Mouse (Mus musculus) kidney, postnatal 36 days (tissue): ENCODE results near the gene Heg1.

Experiments
- DNase-seq, 2 experiments: peaks; one replicate each; pipeline ENCODE4 v3.0.0; 2021 to 2022; ENCODE audit warnings: mixed read lengths in 2 of 2

Gene Heg1

DNA sequence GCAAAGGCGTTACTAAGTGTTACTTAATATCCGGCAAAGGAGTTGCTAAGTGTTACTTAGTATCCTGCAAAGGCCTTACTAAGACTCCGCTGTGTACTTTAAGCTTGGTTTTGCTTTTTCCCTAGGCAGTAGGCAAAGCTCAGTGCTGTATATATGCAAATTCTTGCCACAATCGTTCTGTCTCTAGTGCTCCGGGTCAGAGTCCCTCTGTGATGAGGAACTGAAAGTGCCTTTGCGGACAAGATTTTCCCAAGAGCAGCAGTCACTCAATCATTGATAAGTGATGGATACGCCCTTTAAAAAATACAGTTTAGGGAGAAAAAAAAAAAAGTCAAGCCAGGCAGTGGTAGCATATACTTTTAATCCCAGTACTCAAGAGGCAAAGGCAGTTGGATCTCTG, 61.3 kb downstream of the Heg1 start:
- no peak for DNase-seq

DNA sequence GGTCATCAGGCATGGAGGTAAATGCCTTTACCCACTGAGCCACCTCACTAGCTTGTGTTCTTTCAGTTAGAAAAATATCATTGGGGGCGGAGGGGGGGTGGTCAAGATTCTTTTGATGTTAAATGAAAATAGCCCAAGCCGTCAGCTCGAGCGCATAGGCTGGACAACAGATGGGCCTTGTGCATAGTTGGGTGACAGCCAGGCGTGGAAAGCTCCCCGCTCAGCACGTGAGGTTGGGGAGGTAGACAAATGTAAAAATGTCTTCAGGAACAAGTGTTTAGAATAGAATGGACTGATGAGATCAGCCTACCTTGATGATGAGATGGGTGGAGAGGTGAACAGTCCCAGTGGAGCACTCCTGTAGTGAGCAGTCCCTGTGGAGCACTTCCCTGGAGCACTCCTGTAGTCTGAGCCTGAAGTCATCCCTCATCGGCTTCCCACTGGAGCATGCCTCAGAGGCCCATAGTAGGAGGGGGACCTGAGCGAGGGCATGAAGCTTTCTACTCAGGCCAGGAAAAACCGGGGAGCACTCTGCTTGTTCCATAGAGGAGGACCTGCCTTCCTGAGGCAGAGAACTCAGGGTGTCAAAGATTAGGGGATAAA, 62.0 kb downstream of the Heg1 start:
- no peak for DNase-seq

DNA sequence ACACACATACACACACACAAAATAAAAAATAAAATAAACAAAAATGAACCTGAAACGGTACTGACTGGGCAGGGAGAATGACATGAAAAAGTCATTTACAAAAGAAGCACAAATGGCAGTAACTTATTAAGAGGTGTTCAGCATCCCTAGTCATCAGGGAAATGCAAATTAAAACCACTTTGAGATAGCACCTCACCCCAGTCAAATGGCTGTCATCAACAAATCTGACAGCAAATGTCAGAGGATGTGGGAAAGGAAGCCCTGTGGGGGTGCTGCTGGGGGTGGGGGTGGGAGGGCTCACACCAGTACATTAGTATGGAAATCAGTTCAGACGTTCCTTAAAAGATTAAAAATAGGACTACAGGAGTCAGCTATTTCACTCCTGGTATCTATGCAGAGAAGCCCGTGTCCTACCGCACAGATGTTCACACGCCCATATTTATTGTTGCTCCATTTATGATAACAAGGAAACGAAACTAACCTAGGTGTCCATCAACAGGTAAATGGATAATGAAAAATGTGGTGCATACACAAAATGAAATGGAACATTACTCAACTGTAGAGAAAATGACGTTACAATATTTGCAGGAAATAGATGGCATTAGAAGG, 63.3 kb downstream of the Heg1 start:
- DNase-seq, result no peak

DNA sequence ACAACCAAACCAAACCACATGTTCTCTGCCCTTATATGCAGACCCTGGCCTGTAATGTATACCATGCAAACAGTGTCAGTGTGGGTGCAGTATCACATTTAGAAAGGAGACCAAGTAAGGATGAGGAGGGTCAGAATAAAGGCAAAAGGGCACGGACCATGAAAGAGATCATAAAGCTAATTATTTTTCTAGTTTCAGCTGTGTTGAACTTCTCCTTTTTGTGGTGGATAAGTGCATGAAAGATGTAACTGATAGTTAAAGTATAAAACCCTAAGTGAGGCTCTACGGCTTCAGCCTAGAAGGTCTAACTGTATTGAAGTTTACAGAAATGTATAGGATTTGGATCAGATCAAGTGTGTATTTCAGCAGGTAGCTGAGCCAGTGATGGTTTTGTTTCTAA, 63.8 kb downstream of the Heg1 start:
- no peak for DNase-seq

DNA sequence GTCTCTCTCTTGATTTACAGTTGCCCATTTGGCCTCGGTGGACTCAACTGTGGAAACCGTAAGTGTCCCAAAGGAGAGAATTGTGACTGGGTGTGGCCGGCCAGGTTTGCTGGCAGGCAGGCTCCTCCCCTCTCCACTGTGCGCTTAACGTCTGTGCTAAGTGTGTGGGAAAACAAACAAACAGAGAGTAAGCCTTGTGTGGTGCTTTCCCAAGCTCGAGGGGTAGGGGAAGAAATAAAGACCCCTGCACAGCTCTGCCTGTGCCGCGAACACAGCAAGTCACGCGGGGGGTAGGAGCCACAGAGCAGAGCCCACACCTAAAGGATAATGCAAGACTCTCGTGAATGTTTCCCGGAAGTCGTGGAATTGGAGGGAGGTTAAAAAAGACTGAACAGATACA, 67.0 kb downstream of the Heg1 start:
- DNase-seq, result no peak

DNA sequence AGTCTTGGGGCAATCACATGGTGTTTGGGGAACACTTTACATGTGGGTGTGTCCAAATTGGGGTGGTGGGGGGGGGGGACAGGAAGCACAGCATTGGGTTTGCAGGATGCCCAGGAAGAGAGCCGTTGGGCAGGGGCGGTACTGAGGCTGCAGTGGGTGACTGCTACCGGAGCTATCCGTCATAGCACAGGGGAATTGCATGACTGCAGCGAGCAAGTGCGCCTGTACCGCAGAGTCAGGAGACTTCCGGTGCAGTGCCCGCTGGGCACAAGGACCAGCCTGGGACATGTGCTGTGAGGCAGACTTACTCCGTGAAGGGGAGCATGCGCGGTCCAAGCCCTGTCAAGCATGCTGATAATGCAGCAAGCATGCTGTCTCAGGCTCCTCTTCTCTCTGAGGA, 67.4 kb downstream of the Heg1 start:
- DNase-seq, result peak in 1 of 2 experiments; percentile 16

DNA sequence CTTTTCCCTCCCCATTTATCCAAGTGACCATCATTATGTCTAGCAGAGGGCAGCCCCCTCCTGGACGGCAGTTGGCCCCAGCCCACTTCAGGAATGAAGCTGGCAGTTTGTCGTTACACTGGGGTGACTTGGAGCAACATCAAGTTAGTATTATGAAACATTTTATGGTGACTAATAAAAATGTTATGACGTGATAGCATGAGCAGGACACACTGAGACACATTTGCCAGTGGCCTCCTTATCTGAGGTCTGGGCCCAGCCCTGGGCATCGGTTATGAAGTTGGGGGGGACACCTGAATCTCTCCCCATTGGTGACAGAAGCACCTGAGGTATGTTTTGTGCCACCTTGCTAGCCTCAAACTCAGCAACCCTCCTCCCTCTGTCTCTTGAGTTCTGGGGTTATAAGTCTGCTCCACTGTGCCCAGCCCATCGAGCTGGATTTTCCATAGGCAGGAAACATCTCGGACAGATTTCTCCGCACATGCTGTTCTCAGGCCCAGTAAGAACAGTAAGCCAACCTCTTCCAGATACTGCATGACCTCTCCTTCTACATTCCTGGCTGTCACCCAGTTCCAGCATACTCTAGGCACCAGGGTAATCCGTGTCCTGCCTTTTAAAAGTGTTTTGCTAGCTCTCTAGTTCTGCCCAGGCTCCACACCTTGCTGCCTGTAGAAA, 68.9 kb downstream of the Heg1 start:
- DNase-seq, result no peak

DNA sequence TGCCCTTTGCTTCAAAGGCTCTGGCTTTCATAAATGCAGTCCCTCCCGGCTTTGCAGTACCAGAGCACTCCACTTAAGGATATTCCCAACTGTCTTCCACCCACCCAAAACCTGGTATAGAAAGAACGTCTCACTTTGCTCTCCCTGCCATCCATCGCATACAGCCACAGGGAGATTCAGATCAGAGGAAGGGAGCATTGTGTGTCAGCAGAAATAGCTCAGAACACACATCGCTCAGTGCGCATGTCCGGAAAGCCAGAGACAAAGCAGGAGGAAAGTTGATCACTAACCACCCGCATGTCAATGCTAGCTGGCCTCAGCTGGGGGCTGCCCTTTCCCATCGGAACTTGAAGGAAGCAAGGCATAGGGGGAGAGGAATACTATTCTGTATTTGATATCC, 71.1 kb downstream of the Heg1 start:
- DNase-seq, result peak in 1 of 2 experiments; percentile 26

DNA sequence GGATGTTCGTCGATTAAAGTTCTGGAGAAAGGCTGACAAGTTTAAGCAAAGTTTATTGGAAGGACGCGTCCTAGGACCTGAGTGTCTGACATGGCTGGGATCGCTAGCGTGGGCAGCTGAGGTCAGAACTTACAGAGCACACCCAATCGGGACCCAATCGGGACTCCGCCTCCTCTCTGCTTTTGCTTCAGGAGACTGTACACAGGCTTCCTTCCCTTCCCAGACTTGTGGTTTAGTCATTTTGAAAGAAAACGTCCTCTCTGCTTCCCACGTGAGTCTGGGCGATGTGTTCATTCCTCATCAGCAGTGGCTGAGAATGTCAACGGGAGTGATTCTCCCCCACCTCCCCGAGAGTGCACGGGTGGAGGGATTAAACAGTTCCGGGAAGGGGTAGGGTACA, 71.8 kb downstream of the Heg1 start:
- no peak for DNase-seq

DNA sequence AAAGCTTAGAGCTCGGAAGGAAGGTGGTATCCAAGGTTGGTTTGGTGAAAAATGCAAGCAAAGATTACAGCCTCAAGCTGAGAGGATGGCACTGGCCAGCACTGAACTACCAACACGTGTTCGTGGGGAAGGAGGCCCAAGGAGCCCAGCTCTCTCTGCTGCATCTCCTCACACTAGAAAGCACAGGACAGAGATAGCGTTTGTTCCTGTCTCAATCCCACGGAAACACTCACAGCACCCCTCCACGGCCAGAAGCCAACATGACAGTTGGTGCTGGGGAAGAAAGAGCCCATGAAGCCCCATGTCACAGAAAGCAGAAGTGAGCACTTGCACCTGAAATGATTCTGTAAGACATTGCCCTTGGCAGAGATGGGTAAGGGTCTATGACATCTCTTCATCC, 72.2 kb downstream of the Heg1 start:
- DNase-seq, result no peak

DNA sequence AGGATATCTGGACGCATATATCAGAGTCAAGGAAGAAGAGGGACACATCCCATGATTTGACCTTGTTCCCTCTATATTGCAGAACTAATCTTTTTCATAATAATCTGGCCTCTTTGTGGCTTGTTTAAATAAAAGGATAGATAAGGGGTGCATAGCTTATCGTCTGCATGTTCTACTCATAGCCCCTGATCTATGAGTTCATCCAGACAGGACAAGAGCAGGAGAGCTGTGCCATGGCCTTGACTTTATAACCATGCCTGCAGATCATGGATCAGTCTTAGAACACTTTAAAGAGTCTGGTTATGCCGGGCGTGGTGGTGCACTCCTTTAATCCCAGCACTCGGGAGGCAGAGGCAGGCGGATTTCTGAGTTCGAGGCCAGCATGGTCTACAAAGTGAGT, 75.0 kb downstream of the Heg1 start:
- DNase-seq, result no peak

DNA sequence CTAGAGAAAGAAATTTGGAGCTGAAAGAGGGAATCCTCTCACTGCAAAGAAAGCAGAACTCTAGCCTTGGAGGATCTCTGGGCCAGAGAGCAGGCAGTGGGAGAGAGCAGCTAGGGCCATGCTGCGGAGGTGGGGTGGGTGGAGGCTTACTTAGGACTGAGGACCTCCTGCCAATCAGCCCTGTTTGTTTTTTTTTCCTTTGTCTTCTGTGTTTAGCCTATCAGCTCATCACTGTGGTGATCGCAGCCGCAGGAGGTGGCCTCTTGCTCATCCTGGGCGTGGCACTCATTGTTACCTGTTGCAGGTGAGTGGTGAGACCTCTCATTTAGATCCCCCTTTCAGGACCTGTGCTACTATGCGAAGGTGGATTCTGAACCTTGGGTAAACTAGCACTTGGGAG, 76.4 kb downstream of the Heg1 start:
- no peak for DNase-seq

DNA sequence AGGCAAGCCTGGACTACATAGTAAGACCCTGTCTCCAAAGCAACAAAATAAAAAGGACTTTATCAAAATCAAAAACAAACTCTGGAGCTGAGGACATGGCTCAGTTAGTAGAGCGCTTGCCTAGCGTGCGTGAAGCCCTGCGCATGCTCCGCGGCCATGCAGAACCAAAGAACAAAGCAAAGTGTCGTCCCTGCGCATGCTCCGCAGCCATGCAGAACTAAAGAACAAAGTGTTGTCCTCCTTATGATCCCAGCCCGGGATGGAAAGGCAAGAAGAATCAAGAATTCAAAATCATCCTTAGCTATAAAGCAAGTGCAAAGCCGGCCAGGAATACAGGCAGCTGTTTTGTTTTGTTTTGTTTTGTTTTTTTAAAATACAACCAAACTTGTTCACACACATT, 76.8 kb downstream of the Heg1 start:
- peak in 1 of 2 experiments; percentile 53 for DNase-seq

DNA sequence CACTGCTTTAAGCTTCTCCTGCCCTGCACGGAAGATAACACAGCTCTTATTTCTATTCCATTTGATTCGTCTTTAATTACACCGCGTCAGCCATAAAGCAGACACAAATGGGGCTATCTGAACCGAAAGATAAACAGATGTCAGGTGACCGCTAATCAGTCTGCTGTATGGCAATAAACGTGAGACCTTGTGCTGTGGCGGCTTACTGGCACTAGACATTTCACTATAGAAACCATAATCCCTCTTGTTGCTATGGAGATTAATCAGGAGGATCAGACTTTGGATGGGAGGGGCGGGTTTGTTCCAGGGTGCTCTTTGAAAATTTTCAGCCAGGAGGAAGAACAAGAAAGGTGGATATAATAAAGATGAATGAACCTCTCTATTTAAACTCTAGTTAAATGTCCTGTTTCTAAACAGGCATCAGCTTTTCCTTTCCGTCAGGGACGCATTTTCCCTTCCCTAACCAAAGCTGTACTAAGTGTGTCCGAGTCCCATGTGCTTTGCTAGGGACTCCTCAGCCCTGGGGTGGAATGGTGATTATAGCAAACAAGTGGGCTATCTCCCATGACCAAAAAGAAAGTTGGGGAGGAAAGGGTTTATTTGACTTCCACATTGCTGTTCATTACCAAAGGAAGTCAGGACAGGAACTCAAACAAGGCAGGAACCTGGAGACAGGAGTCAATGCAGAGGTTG, 80.5 kb downstream of the Heg1 start:
- no peak for DNase-seq

DNA sequence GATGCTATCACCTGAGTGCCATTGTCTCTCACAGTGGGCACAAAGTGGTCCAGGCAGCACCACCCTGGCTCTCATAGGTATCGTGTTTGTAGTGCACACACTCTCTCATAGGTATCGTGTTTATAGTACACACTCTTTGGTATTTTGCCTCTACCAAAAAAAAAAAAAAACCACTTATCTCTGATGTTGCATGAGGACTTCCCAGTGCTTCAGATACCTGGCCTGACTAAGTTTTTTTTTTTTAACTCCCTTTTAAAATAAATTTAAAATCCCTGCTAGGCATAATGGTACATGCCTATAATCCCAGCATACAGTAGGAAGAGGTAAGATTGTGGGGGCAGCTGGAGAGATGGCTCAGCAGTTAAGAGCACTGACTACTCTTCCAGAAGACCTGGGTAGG, 81.3 kb downstream of the Heg1 start:
- no peak for DNase-seq

DNA sequence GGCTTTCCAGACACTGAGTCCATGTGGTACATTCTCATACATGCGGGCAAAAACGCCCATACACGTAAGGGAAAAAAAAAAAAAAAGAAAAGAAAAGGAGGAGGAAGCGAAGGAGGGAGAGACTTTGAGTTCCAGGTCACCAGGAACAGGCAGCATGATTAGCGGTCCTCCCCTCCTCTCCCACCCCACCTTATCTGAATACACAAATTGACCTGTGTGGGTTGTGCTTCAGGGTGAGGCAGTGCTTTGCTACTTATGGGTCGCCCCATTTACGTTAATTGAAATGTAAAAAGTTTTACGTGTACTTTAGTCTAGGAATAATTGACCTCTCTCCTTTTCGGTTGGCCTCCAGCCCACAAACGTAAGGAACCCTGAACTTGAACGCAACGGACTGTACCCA, 82.1 kb downstream of the Heg1 start:
- DNase-seq, result no peak

DNA sequence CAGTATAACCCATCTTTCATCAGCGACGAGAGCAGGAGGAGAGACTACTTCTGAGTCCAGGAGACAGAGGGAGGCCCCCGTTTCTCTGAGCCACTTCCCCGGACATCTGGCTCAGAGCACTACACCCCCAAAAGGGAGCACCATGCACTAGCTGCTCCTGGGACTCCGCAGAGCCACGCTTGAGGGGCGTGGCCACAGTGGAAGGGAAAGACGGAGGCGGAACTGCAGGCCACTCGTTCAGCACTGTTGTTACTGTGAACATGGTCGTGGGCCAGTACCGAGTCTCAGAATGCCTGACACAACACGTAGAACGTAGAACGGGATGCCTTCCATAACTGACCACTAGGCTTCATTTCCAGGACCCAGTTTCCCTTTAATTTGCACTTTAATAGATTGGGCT, 82.6 kb downstream of the Heg1 start:
- DNase-seq, result no peak

DNA sequence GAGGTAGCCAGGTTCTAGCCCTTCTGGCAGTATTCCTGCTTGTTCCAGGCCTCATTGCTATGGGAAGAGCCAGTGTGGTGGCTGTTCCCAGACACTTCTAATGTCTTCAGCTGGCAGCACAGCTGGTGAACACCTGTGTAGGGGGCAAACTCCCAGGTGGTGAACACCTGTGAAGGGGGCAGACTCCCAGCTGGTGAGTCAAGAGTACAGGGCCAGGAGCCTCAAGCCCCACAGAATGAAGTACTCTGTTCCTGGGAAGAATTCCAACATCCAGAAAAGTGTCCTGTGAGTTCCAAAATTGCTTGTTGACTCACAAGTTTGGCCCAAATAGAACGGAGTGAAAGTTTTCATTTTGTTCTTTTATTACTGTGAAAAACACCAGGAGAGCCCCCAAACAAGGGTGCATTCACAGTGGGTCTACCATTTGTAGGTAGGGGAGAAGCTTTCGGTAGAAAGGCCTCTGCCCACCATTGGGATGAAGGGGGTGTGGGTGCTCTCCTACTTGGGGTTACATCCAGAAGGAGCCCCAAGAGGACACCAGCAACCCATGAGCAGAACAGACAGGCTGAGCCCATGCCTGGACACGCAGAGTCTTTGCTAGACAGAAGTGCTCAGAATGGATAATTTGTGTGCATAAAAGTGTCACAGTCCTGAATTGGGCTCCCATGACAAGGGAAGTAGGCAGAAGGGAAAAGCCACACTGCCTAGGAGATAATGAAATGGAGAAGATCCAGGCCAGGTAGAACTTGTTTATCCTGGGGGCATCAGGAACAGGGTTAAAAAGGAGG, 84.5 kb downstream of the Heg1 start:
- DNase-seq, result no peak

DNA sequence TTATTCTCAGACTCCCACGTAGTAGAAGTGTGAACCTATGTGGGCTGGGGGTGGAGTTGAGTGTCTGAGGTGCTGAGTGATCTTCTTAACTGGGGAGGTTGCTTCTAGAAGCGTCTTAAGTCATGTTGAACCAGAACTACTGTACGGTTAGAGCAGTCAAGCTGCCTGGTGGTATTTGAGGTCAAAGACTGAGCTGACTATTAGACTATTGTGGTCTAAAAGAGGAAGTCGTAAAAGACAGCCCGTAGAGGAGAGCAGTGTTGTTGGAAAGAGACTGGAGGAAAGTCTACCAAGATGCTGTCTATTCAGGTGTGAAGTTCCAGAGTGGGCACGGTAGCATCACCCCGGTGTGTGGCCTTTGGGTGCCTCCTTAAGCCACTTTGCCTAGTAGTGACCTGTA, 85.7 kb downstream of the Heg1 start:
- no peak for DNase-seq

DNA sequence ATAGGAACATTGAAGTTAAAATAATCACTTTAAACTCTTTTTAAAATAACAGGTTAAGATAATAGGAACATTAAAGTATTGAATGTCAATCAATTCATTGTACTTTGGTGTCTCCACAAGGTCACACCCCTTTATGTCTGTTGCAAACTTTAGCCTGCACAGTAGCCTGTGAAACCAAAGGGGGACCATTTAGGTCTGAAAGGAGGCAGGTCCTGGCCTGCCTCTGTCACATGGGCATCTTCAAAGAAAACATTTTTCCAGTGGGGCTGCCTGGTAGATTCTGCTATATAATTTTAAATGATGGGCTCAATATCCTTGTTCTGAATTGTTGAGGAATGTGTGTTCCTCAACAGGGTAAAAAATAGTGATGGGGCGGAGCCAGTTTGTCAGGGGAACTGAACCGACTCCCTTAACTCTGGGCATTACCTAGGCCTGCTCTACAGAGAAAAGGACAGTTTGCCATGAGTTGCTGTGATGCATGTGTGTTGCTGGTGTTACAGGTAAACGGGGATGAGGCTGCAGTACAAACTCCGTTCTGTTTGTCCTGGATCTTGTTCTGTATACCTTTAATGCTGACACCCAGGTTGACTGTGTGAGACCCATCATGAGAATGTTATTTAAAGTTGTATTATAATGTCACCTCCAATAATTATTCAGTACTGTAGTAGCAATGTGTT, 86.7 kb downstream of the Heg1 start:
- no peak for DNase-seq

DNA sequence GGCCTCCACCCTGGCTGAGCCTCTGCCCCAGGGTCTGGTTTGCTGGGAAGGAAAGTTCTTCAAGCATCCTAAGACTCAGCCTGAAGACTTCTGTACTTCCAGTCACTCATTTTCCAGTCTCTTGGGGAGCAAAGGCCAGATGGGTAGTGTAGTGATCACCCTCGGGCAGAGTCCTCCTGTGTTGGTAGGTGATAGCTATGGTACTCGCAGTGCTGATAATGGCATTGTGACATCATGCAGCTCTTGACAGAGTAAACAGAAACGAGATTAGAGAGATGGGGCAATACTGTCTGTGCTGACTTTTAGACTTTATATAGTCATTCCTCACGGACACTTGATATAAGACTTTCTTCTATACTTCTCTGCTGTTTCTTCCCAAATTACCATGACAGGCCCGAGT, 88.6 kb downstream of the Heg1 start:
- no peak for DNase-seq

DNA sequence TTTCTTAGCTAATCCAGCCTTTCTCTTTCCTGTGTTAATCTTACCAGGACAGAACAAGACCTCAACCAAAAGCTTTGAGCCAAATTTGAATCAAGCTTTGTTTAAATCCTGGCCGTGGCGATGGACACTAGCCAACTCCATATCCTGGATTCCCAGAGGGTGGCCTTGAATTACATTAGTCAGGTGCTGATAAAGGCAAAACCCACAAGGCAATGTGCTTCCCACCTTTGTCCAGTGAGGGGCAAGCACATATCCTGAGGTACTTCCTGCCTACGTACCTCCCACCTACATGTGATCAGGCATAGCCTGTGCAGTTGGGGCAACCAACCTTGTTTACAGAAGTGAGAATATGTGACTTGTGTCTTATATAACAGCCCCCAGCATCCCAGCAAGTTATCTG, 90.8 kb downstream of the Heg1 start:
- DNase-seq, result no peak
